Mouse (Mus musculus) brain, embryonic 14.5 days (tissue): ENCODE data around the gene Ino80. TPM values are rescaled to one million over a fixed set of nuclear protein-coding genes. Genes with fewer than 3 reads are reported as not detected.

Experiments
- DNase-seq: peaks from one replicate; pipeline ENCODE4 v3.0.0-alpha.2; 2011; ENCODE audit warnings: low read depth
- CTCF ChIP-seq: fragments of 200-500 bp; IDR thresholded peaks from 2 replicates; pipeline ENCODE4 v1.5.1; 2012; ENCODE audit warnings: inconsistent platforms, mild to moderate bottlenecking, moderate library complexity, borderline replicate concordance; ENCODE audit not compliant: insufficient read depth, insufficient read length; ENCODE audit errors: extremely low read depth
- POLR2A ChIP-seq: fragments of 200-500 bp; IDR thresholded peaks from 2 replicates; pipeline ENCODE4 v1.6.1; 2012; ENCODE audit warnings: mild to moderate bottlenecking, inconsistent platforms, borderline replicate concordance; ENCODE audit not compliant: poor library complexity, insufficient read depth, insufficient read length, severe bottlenecking; ENCODE audit errors: extremely low read depth
- polyA plus RNA-seq: library from polyadenylated mRNA; depleted of rRNA; stranded (reverse); fragments of >200 nt; gene quantifications from 2 replicates; pipeline ENCODE4 v1.2.3, GENCODE M21; 2012

The Ino80 gene
- polyA plus RNA-seq, 1 experiment, result 15.2 TPM

GRCm38 (mm10) chr2:119413819-119414218, 63.7 kb downstream of the Ino80 start:
- DNase-seq, result peak; percentile 75
- TF ChIP-seq CTCF, result peak; percentile 59; the same call in 1 of the 2 replicates
- TF ChIP-seq POLR2A, result no peak

DNA sequence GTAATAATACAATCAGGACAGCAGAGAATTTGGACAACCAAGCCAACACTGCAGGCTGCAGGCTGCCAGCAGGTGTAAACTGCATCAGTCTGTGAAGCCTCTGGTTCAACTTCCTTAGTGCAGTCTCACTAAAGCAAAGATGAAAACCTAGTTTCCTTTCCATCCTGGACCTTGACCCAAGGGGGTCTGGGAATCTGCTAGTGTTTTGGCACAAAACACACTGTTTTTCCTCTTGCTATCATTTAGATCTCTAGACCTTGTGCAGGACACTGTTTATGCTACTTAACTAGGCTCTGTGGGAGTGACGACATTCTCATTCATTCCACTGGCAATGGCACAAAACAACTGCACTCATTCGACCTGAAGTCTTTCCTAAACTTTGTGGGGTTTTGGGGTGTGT, 65.8 kb downstream of the Ino80 start:
- no peak for TF ChIP-seq CTCF
- TF ChIP-seq POLR2A, result no peak
- DNase-seq, result no peak

DNA sequence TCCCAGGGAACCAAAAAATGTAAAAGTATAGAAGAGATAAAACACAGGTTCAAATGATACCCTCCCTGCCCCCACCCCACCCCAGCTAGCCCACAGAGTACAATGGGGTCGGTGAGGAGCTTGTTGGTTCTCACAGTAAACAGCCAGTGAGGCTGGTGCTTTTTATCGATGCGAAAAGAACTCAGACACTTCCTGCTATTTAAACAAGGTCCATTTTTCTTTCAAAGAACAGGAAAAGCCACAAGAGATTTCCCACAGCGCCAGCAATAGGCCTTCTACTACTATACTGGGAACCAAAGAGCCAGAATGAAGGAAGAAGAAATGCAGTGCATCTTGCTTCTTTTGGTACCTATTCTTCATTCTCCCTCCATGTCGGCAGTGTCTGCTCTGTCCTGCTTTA, 66.5 kb downstream of the Ino80 start:
- DNase-seq, result no peak
- TF ChIP-seq CTCF (no peak), POLR2A (no peak)

DNA sequence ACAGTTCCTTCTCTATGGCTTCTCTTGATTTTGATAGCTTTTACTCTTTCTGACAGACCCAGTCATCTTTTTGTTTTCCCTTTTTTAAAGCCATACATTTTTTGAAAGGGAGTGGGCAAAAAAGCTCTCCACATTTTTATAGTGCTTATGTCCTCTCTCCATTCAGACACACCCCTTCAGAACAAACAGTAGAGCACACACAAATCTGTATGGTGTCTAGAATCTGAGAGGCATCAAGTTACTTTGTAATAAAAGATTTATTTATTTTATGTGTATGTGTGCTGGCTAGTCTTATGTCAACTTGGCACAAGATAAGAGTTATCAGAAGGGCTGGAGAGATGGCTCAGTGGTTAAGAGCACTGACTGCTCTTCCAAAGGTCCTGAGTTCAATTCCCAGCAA, 68.8 kb downstream of the Ino80 start:
- DNase-seq, result no peak
- no peak for TF ChIP-seq CTCF
- no peak for TF ChIP-seq POLR2A

GRCm38 (mm10) chr2:119408278-119408677, 69.2 kb downstream of the Ino80 start:
- DNase-seq, result peak; percentile 52
- TF ChIP-seq POLR2A, result no peak

DNA sequence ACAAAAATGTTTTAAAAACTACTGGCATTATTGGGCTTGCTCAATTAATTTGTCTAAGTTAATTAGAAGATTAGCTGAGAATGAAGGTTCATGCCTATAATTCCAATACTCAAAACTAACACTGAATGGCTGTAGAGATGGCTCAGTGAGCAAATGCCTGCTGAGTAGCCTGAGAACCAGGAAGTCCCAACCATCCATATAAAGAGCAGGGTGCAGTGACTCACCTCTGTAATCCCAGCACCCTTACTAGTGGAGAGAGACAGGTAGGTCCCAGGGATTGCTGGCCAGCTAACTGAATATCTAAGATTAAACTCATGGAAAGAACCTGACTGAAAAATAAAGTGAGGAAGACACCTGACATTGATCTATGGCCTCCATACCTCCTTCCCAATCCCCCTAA, 78.2 kb downstream of the Ino80 start:
- no peak for DNase-seq
- TF ChIP-seq POLR2A (no peak), CTCF (no peak)

DNA sequence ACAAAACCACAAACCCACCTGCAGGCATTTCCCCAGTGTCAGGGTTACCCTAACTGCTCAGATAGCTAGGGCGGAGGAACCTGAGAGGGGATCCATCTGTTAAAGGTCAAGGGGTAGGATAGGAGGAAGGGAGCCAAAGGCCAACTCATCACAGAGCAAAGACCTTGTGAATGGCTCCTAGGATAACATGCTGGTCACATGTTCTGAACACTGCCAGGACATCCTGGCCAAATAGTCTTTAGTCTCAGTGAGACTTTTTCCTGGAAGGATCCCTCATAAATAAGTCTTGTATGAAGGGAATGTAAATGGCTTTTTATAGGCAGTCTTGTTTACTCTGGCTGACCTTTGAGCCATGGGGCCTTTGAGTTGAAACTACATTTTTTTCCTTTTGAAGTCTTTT, 78.8 kb downstream of the Ino80 start:
- TF ChIP-seq POLR2A (no peak), CTCF (no peak)
- no peak for DNase-seq

- DNase-seq, result no peak
Measured at GRCm38 (mm10) chr2:119398252-119398651, 79.2 kb downstream of the Ino80 start.

DNA sequence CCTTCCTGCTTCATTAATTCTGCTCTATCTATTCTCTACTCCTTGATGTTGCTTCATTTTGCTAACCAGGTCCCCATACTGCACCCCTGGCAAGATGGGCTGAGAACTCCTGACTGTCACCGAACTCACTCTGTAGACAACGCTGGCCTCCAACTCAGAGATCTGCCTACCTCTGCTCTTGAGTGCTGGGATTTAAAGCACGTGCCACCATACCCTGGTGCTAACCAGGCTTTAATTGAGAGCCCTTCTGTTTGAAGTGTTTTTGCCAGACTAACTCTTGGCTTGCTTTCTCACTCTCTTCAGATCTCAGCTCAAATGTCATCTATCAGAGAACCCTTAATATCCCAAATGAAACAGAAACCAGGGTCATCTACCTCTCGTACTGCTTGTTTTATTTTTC, 87.5 kb downstream of the Ino80 start:
- TF ChIP-seq POLR2A (no peak), CTCF (no peak)
- DNase-seq, result no peak

More at GRCm38 (mm10) chr2:119398252-119398651, 79.2 kb downstream of the Ino80 start:
- TF ChIP-seq POLR2A (no peak), CTCF (no peak)

DNA sequence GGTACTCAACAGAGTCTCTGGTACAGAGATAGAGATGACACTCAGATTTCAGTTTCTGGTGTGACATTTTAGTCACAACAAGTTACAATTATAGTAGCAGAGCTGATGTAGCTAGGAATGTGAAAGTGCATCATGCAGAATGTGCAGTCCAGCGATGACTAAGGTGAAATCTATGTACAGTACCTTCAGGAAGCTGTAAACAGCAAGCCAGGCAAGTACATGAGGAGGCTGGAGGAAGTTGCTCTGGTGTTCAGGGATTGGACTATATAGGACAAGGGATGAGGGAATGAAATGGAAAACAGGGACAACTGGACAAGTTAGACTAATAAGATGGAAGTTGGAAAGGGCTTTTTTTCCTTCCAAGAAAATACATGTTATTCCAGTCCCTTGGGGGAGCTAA, 89.2 kb downstream of the Ino80 start:
- TF ChIP-seq CTCF, result no peak
- TF ChIP-seq POLR2A, result no peak
- DNase-seq, result no peak

DNA sequence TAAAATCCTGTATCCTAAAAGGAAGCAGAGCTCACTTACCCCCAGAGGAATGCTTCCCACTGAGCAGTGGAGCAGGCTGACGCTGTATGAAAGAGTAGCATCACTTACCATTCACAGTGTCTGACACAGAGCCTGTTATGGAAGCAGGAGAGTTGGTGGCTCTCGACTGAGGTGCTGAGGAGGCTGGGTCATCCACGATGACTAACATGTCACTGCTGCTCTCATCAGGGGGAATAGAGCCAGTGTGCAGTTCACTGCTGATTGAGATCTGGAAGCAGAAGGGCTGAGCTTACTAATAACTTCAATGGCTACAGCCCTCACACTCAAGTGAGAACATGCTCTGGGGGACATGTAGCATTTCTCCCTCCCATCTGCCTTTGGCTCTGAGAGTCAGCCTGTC, 98.0 kb downstream of the Ino80 start:
- DNase-seq, result no peak
- no peak for TF ChIP-seq POLR2A
- TF ChIP-seq CTCF, result no peak

DNA sequence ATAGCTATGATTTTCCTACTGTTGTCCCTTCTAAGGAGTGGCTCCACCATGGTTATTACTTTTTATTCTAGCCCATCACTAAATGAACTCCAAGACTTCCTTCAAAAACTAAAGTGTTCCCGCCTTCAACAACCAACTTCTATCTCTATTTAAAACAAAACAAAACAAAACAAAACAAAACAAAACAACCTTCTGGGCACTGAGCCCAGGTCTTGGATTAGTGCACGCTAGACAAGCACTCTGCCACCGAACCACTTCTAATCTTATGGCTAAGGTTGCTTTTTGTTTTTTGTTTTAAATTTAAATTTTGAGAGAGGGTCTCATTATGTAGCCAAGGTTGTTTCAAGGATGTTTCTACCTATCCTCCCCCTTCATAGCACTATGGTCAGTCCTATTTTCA, 99.7 kb downstream of the Ino80 start:
- DNase-seq, result no peak
- TF ChIP-seq CTCF (no peak), POLR2A (no peak)

- DNase-seq, result no peak
- no peak for TF ChIP-seq POLR2A
Measured at GRCm38 (mm10) chr2:119377286-119377685, 100.2 kb downstream of the Ino80 start.
